Mouse (Mus musculus) heart, adult 18-20 months (tissue): ENCODE measurements around the gene Pkp2. TPM values are rescaled to one million over a fixed set of nuclear protein-coding genes. Genes with fewer than 3 reads are reported as not detected.

Experiments used
- DNase-seq, 2 experiments: peaks; one replicate each; pipeline ENCODE4 v3.0.0; 2021 to 2022; ENCODE audit warnings: mixed read lengths in 1 of 2
- total RNA-seq, 2 experiments: library from RNA; stranded (reverse); gene quantifications; 2 replicates each; pipeline ENCODE4 v1.2.3; 2021

The Pkp2 gene
- total RNA-seq, 2 experiments from 2014 or later = 139 to 143 TPM

DNA sequence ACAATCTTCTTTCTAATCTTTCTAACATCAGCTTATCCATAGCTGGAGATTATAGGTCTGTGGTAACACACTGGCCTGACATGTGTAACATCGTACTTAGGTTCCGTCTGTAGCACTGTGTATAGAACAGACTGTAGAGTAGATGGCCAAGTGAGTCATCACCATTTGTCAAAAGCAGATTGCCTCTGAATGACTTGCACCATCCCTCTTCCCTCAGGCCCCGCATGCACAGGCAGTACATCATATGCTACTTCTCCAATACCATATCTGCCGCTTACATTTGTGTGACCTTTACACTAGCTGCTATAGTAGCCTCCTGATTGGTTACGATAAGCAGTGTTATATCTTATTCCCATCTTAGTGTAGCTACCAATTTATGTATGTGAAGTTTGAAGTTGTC is 47.8 kb downstream of the Pkp2 start:
- DNase-seq = no peak

DNA sequence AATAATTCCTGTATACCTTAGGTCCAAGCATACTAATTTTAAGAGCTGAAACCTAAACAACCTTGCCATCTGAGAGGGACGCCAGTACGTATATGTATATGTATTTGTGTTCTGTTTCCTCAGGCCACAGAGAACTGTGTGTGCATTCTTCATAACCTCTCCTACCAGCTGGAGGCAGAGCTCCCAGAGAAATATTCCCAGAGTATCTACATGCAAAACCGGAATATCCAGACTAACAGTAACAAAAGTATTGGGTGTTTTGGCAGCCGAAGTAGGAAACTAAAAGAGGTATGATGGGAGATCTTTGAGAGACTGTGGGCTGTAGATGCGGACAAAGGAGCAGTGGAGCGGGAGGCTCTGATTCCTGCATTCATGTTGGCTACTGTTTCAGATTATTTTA is 48.4 kb downstream of the Pkp2 start:
- no peak for DNase-seq

- no peak for DNase-seq
These were observed 49.3 kb downstream of the Pkp2 start for GRCm38 (mm10) chr16:16262436-16262835.

- no peak for DNase-seq
These were observed 59.9 kb downstream of the Pkp2 start for GRCm38 (mm10) chr16:16272978-16273377.

DNA sequence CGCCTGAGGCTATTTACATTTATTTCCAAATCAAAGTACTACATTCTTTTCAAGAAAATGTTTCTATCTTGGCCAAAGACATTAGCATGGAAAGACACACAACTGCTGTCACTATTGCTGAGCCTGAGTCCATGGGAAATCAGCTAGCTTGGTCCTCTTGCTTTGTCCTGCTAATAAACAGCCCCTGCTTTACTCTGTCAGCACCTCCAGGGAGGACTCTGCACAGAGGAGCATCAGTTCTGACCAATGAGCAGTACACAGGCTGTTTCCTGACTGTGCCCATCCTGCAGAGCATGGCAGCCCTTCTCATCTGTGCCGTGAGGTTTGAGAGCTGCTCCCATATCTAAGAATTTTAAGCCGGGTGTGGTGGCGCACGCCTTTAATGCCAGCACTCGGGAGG is 60.6 kb downstream of the Pkp2 start:
- no peak for DNase-seq

- peak; percentile 93 to 95 for DNase-seq
These were observed 89.4 kb downstream of the Pkp2 start, which contains the start of gene Yars2 for GRCm38 (mm10) chr16:16302369-16303137. TSS of gene Yars2 (plus strand) at chr16:16302965.

DNA sequence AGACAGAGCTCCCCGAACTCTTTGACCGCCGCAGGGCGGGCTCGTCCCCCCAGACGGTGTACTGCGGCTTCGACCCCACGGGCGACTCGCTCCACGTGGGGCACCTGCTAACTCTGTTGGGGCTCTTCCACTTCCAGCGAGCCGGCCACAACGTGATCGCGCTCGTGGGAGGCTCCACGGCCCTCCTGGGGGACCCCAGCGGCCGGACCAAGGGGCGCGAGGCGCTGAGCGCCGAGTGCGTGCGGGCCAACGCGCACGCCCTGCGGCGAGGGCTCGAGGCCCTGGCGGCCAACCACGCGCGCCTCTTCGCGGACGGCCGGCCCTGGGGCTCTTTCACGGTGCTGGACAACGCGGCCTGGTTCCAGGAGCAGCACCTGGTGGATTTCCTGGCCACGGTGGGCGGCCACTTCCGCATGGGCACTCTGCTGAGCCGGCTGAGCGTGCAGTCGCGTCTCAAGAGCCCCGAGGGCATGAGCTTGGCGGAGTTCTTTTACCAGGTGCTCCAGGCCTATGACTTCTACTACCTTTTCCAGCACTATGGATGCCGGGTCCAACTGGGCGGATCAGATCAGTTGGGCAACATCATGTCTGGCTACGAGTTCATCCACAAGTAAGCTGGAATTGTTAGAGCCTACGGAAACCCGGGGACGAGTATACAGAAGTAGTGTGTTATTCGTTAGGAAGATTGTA is 90.2 kb downstream of the Pkp2 start:
- peak; percentile 39 to 46 for DNase-seq

DNA sequence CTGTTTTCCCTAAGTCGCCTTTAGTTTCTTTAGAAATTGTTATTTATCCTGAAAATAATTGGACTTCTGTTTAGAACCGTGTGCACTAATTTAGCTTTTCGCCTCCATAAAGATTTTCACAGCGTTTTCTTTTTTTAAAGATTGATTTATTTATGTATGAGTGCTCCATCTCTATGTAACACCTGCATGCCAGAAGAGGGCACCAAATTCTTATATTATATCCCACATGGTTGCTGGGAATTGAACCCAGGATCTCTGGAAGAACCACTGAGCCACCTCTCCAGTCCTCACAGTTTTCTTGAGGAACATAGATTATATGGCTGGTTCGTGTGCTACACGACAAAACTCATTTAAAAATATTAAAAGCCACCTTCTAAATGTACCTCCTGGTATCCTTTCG is 90.8 kb downstream of the Pkp2 start:
- no peak for DNase-seq

DNA sequence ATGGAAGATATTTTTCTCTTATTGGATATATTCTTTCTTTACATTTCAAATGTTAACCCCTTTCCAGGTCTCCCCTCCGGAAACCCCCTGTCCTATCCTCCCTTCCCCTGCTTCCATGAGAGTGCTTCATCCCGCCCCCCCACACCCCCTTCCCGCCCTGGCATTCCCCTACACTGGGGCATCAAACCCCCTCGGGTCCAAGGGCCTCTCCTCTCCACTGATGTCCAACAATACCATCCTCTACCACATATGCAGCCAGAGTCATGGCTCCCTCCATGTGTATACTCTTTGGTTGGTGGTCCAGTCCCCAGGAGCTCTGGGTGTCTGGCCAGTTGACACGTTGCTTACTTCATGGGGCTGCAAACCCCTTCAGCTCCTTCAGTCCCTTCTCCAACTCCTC is 98.2 kb downstream of the Pkp2 start:
- no peak for DNase-seq

Other genes with a start within 250 kb of the Pkp2 start
- gene Yars2, start 89.6 kb downstream of the Pkp2 start, total RNA-seq = 10 to 100 TPM; 38.7 to 44.5 TPM
- gene Dnm1l, start 145.6 kb downstream of the Pkp2 start, total RNA-seq = 10 to 100 TPM; 93.5 to 99.0 TPM